In genomic region chr9:61169506-61170090, GRCm38 (mm10) we compare ENCODE assay signal across 15 mouse cellular contexts.
DNase-seq lines count a peak whose midpoint lies in the region; ATAC-seq and TF ChIP-seq lines count a peak whose summit lies in the region.
"Had no signal": no experiment of that assay in that cellular context is flagged by ENCODE, and none has a peak within 500 bp of the region (broad histone marks: within the 10 kb centered on the region; RNA-seq: fewer than 3 reads in every experiment).

No protein-coding gene starts in this region.

- ATAC-seq in embryonic facial prominence, embryonic 14.5 days (ENCODE audit: low read depth): no peak
- no peak for ATAC-seq in stomach, embryonic 16.5 days (ENCODE audit: insufficient read depth, low FRiP score)
- ATAC-seq in stomach, postnatal 0 days (ENCODE audit: low FRiP score, low TSS enrichment): no peak
- ATAC-seq in limb, embryonic 15.5 days (ENCODE audit: insufficient number of reproducible peaks, low FRiP score, low TSS enrichment, low read depth): peak; percentile 25; the same call in 1 of the 2 replicates
- ATAC-seq: forebrain, embryonic 14.5 days had no signal

- 69% methylated on average over 9 of the region's 9 CpGs for WGBS in embryonic facial prominence, embryonic 14.5 days
- WGBS in embryonic facial prominence, embryonic 10.5 days: 86% methylated on average over 9 of the region's 9 CpGs
- 62% methylated on average over 9 of the region's 9 CpGs for WGBS in stomach, embryonic 16.5 days
- 70% methylated on average over 9 of the region's 9 CpGs for WGBS in stomach, postnatal 0 days
- WGBS in limb, embryonic 15.5 days: 48% methylated on average over 9 of the region's 9 CpGs

- peaks cover 10% of the 10 kb centered on the region; the same call in 1 of the 2 replicates for H3K27me3 ChIP-seq in embryonic facial prominence, embryonic 14.5 days (replicated peaks; ENCODE audit: control insufficient read depth, insufficient read depth, low read length)
- peaks cover 69% of the 10 kb centered on the region for H3K27me3 ChIP-seq in embryonic facial prominence, embryonic 10.5 days (replicated peaks; ENCODE audit: low read depth, poor library complexity, severe bottlenecking)
- no peaks in the 10 kb centered on the region; the same call in 1 of the 2 replicates for H3K27me3 ChIP-seq in stomach, embryonic 16.5 days (ENCODE audit: control insufficient read depth, insufficient read depth, low read length)
- H3K27me3 ChIP-seq in stomach, postnatal 0 days (ENCODE audit: control insufficient read depth, insufficient read depth, low read length): no peaks in the 10 kb centered on the region
- peaks cover 12% of the 10 kb centered on the region; the same call in 1 of the 2 replicates for H3K27me3 ChIP-seq in limb, embryonic 15.5 days

- no peak overlapping the region for H3K4me3 ChIP-seq in embryonic facial prominence, embryonic 14.5 days (ENCODE audit: low read depth, low read length)
- H3K4me3 ChIP-seq in embryonic facial prominence, embryonic 10.5 days: no peak overlapping the region
- H3K4me3 ChIP-seq in stomach, embryonic 16.5 days (replicated peaks; ENCODE audit: low read length): no peak overlapping the region
- H3K4me3 ChIP-seq in stomach, postnatal 0 days (ENCODE audit: low read depth, low read length): no peak overlapping the region
- no peak overlapping the region for H3K4me3 ChIP-seq in limb, embryonic 15.5 days
- H3K4me3 ChIP-seq: erythroblast, embryonic 14.5 days; hindbrain, embryonic 10.5 days; megakaryocyte, embryonic 14.5 days had no signal

- TF ChIP-seq EP300 in stomach, postnatal 0 days (optimal IDR thresholded peaks at IDR 0.05): no peak

- no peak overlapping the region for H3K9ac ChIP-seq in embryonic facial prominence, embryonic 14.5 days (ENCODE audit: low read depth, low read length)
- H3K9ac ChIP-seq in stomach, embryonic 16.5 days (ENCODE audit: low read length): no peak overlapping the region
- H3K9ac ChIP-seq in stomach, postnatal 0 days (ENCODE audit: low read length): no peak overlapping the region
- H3K9ac ChIP-seq in limb, embryonic 15.5 days: no peak overlapping the region
- H3K9ac ChIP-seq: liver, embryonic 14.5 days had no signal

- no peak overlapping the region for H3K4me2 ChIP-seq in embryonic facial prominence, embryonic 14.5 days (ENCODE audit: low read depth, low read length)
- H3K4me2 ChIP-seq in stomach, embryonic 16.5 days (ENCODE audit: low read depth, low read length): no peak overlapping the region
- no peak overlapping the region for H3K4me2 ChIP-seq in stomach, postnatal 0 days (replicated peaks; ENCODE audit: low read depth)
- H3K4me2 ChIP-seq in limb, embryonic 15.5 days: no peak overlapping the region

- H3K36me3 ChIP-seq in embryonic facial prominence, embryonic 14.5 days (ENCODE audit: control insufficient read depth, insufficient read depth, low read length): no peaks in the 10 kb centered on the region
- no peaks in the 10 kb centered on the region for H3K36me3 ChIP-seq in embryonic facial prominence, embryonic 10.5 days (replicated peaks)
- no peaks in the 10 kb centered on the region for H3K36me3 ChIP-seq in stomach, embryonic 16.5 days (ENCODE audit: control insufficient read depth, insufficient read depth, low read length)
- H3K36me3 ChIP-seq in stomach, postnatal 0 days (ENCODE audit: control insufficient read depth, insufficient read depth, low read length): no peaks in the 10 kb centered on the region
- no peaks in the 10 kb centered on the region for H3K36me3 ChIP-seq in limb, embryonic 15.5 days
- H3K36me3 ChIP-seq: hindbrain, embryonic 10.5 days had no signal

- no peak overlapping the region for H3K27ac ChIP-seq in embryonic facial prominence, embryonic 14.5 days (replicated peaks; ENCODE audit: low read depth, low read length)
- H3K27ac ChIP-seq in embryonic facial prominence, embryonic 10.5 days (replicated peaks): no peak overlapping the region
- peak overlapping the region; percentile 25 for H3K27ac ChIP-seq in stomach, embryonic 16.5 days (ENCODE audit: low read length)
- H3K27ac ChIP-seq in stomach, postnatal 0 days (replicated peaks): no peak overlapping the region
- no peak overlapping the region for H3K27ac ChIP-seq in limb, embryonic 15.5 days
- H3K27ac ChIP-seq: hindbrain, embryonic 10.5 days; liver, embryonic 14.5 days had no signal

- DNase-seq in embryonic facial prominence, embryonic 14.5 days (ENCODE audit: low spot score): peak; percentile 61
- DNase-seq in embryonic facial prominence, embryonic 10.5 days (ENCODE audit: low spot score): no peak
- DNase-seq in kidney, postnatal 10 days: peak; percentile 60
- DNase-seq in kidney, postnatal 25 days: no peak
- DNase-seq in stomach, postnatal 0 days (ENCODE audit: low spot score): no peak
- no peak for DNase-seq in ovary, postnatal 36 days (ENCODE audit: low spot score)
- DNase-seq: cerebellum, postnatal 14 days; right cerebral cortex, adult 18-20 months had no signal

- H3K9me3 ChIP-seq in embryonic facial prominence, embryonic 14.5 days (ENCODE audit: control insufficient read depth, low read length): no peaks in the 10 kb centered on the region
- no peaks in the 10 kb centered on the region for H3K9me3 ChIP-seq in embryonic facial prominence, embryonic 10.5 days
- no peaks in the 10 kb centered on the region for H3K9me3 ChIP-seq in stomach, embryonic 16.5 days (replicated peaks; ENCODE audit: control insufficient read depth, low read length)
- H3K9me3 ChIP-seq in stomach, postnatal 0 days (ENCODE audit: control insufficient read depth, low read length): no peaks in the 10 kb centered on the region
- no peaks in the 10 kb centered on the region for H3K9me3 ChIP-seq in limb, embryonic 15.5 days
- H3K9me3 ChIP-seq: hindbrain, embryonic 10.5 days; megakaryocyte, embryonic 14.5 days had no signal

- TF ChIP-seq CTCF in stomach, postnatal 0 days (IDR thresholded peaks at IDR 0.05; ENCODE audit: low read depth): no peak

- peaks cover 10% of the 10 kb centered on the region for H3K4me1 ChIP-seq in embryonic facial prominence, embryonic 14.5 days (ENCODE audit: control insufficient read depth, insufficient read depth, low read length)
- peaks cover 36% of the 10 kb centered on the region for H3K4me1 ChIP-seq in embryonic facial prominence, embryonic 10.5 days
- H3K4me1 ChIP-seq in stomach, embryonic 16.5 days (ENCODE audit: control insufficient read depth, insufficient read depth, low read length): peaks cover 43% of the 10 kb centered on the region
- peaks cover 2% of the 10 kb centered on the region; the same call in 1 of the 2 replicates for H3K4me1 ChIP-seq in stomach, postnatal 0 days (replicated peaks; ENCODE audit: control insufficient read depth, insufficient read depth)
- peaks cover 41% of the 10 kb centered on the region for H3K4me1 ChIP-seq in limb, embryonic 15.5 days
- H3K4me1 ChIP-seq: megakaryocyte, embryonic 14.5 days had no signal

Comparison
In these comparisons a context has a peak if more than half of its experiments do, and no peak if none do; other contexts are left out.
1. DNase-seq: peak in embryonic facial prominence, embryonic 14.5 days (single experiment) and kidney, postnatal 10 days (single experiment); none in embryonic facial prominence, embryonic 10.5 days (single experiment), kidney, postnatal 25 days (0 of 2), stomach, postnatal 0 days (single experiment) and ovary, postnatal 36 days (single experiment).